Mouse (Mus musculus): ENCODE data around the gene Asic4. TPM values are rescaled to one million over a fixed set of nuclear protein-coding genes. Genes with fewer than 3 reads are reported as not detected.

Gene Asic4
- total and polyA plus RNA-seq, 2 experiments from 2014 or later = 7.7 to 21.4 TPM

DNA sequence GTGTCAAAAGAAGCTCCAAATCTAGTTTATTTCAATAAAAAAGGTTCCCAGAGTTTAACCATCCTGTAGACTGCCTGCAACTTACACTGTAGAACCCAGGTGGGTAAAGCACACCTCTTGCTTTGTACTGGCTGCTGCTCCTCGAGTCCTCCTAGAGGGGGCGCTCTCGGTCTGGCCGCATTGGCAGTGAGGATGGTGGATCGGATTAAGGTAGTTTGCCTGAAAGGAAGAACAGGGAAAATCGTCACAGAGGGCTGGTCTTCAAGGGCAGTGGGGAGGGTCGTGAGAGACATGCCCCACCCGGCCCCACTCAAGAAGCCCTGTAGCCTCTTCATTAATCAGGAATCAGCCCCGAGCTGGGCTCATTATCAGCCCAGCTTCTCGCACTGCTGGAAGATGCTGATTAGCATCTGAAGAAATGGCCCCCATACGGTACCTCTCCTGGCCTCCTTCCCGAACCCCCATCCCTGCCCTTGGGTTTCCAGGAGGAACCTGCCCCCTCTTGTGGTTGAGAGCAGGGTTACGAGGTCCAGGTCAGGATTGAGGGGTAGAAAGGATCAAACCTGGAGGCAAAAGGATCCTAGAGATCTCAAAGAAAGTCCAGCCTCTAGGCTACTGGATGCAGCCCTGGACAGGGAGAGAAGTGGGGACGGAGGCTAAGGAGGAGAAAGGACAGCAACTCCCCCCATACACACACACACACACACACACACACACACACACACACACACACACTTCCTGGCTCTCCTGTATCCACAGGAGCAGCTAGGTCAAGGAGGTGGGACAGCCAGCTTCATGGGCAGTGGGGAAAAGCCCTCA, 6.7 kb downstream of the Asic4 start:
- Histone ChIP-seq H3K9ac (no peak overlapping the region), H3K27ac (ENCODE audit: low read depth, low read length) (no peak overlapping the region), H3K4me2 (ENCODE audit: low read depth) (no peak overlapping the region), H3K4me3 (ENCODE audit: low read depth, low read length) (no peak overlapping the region), H3K9me3 (ENCODE audit: low read length) (no peaks in the 10 kb centered on the region), H3K4me1 (ENCODE audit: insufficient read depth) (peaks cover 3% of the 10 kb centered on the region), H3K27me3 (ENCODE audit: insufficient read depth, low read length) (peaks cover 16% of the 10 kb centered on the region), H3K36me3 (ENCODE audit: insufficient read depth) (no peaks in the 10 kb centered on the region)
- 5% methylated on average over 14 of the region's 14 CpGs for WGBS
- TF ChIP-seq CTCF (IDR thresholded peaks at IDR 0.05; ENCODE audit: low read depth) = peak; percentile 56
- DNase-seq (no peak), ATAC-seq (no peak)

DNA sequence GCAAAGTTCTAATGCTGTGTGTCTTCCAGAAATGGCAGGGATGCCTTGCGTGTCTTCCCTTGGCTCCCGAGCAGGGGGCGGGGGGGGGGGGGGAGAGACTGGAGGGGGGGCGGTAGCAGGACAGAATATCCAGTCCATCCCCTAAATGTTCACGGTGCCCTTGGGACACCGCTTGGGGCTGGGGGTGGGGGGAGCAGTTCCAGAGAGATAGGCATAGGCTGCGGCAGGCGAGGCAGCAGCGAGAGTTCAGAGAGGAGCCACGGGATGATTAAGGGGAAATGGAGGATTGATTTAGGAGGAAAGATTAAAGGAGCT, 7.4 kb downstream of the Asic4 start:
- 8% methylated on average over 8 of the region's 10 CpGs for WGBS
- Histone ChIP-seq H3K4me1 (ENCODE audit: insufficient read depth) (peaks cover 3% of the 10 kb centered on the region), H3K4me3 (ENCODE audit: low read depth, low read length) (no peak overlapping the region), H3K9ac (no peak overlapping the region), H3K27ac (ENCODE audit: low read depth, low read length) (no peak overlapping the region), H3K4me2 (ENCODE audit: low read depth) (no peak overlapping the region), H3K9me3 (ENCODE audit: low read length) (no peaks in the 10 kb centered on the region), H3K36me3 (ENCODE audit: insufficient read depth) (no peaks in the 10 kb centered on the region), H3K27me3 (ENCODE audit: insufficient read depth, low read length) (peaks cover 16% of the 10 kb centered on the region)
- no peak for DNase-seq
- no peak for TF ChIP-seq CTCF (IDR thresholded peaks at IDR 0.05; ENCODE audit: low read depth)
- no peak for ATAC-seq

DNA sequence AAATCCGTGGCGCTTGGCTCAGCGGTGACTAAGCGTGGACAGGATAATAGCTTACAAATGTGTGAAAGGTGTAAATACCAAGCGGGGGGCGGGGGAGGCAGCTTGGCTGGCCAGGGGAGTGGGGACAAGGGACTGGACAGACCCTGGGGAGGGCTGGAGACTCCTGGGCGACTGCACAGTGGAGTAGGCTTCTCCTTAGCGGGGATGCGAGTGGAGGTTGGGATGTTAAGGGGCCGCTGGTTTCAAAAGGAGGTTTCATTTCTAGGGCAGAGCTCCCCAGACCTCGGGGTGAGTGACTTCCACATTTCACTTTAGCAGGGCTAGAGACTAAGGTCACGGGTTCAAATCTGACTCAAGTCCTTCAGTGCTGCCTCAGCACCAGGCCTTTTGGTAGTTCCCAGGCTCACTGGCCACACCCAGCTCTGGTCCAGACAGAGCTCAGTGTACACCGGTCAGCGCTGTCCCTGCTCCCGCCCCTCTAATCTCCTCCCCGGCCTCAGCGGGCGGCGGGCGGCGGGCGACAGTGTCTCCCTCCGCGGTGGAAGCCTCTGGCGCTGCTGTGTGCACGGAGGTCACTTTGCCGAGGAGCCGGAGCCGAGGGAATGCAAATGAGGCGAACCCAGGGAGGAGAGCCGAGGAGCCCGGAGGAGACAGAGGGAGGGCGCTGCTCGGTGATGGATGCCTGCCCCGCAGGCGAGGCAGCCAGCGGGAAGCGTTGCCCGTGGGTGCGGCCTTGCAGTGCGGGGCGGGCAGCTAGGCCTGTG, 8.0 kb downstream of the Asic4 start:
- no peaks in the 10 kb centered on the region for H3K9me3 ChIP-seq (ENCODE audit: low read length)
- 8% methylated on average over 42 of the region's 42 CpGs for WGBS
- peak overlapping the region; percentile 27 for H3K4me3 ChIP-seq (ENCODE audit: low read depth, low read length)
- no peak for TF ChIP-seq CTCF (IDR thresholded peaks at IDR 0.05; ENCODE audit: low read depth)
- ATAC-seq (peak; percentile 26), DNase-seq (no peak)
- peak overlapping the region; percentile 47 for H3K4me2 ChIP-seq (ENCODE audit: low read depth)
- peak overlapping the region; percentile 18; the same call in 1 of the 2 replicates for H3K9ac ChIP-seq
- no peaks in the 10 kb centered on the region for H3K36me3 ChIP-seq (ENCODE audit: insufficient read depth)
- H3K27me3 ChIP-seq (ENCODE audit: insufficient read depth, low read length) = peaks cover 16% of the 10 kb centered on the region
- no peak overlapping the region for H3K27ac ChIP-seq (ENCODE audit: low read depth, low read length)
- peaks cover 3% of the 10 kb centered on the region for H3K4me1 ChIP-seq (ENCODE audit: insufficient read depth)

DNA sequence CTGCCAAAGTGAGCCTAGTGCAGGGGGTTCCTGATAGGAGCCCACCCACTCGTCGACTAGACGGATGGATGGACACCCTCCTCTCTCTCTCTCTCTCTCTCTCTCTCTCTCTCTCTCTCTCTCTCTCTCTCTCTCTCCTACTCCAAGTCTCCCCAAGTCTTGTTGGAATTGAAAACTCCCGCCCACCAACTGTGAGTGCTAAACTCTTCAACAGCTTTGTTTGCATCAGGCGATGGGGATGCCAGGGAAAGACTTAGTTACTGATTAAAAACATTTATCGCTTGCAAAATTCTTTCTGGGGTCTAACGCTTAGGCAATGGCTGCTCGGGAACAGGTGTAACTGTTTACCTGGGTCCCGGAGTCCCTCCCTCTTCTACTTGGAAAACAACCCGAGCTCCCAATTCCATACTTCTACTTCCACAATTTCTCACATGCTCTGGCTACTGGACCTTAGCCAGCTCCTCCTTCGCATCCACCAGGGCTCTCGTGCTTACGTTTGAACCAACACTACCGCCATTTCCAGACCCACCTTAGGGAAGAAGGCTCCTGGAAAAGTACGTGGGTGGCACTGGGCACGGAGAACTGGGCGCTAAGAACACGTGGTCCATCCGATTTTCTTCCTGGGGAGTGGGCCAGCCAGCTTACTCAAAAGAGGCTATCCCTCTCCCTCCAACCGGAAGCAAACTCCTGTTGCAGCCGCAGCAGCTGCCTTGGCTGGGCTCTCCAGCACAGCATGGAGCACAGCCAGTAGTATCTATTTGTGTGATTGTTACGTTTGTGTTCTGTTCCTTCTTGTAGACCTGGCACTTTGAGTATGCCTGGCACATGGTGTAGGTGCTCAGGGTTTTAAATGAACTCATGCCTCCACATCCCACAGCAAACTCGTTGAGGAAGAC, 8.8 kb downstream of the Asic4 start:
- Histone ChIP-seq H3K27me3 (ENCODE audit: insufficient read depth, low read length) (peaks cover 16% of the 10 kb centered on the region), H3K9ac (no peak overlapping the region), H3K4me1 (ENCODE audit: insufficient read depth) (peaks cover 3% of the 10 kb centered on the region), H3K27ac (ENCODE audit: low read depth, low read length) (no peak overlapping the region), H3K36me3 (ENCODE audit: insufficient read depth) (no peaks in the 10 kb centered on the region), H3K4me3 (ENCODE audit: low read depth, low read length) (peak overlapping the region; percentile 27; the same call in 1 of the 2 replicates), H3K9me3 (ENCODE audit: low read length) (no peaks in the 10 kb centered on the region), H3K4me2 (ENCODE audit: low read depth) (peak overlapping the region; percentile 47)
- DNase-seq (peak; percentile 69), ATAC-seq (peak; percentile 34)
- TF ChIP-seq CTCF (IDR thresholded peaks at IDR 0.05; ENCODE audit: low read depth) = no peak
- WGBS = 11% methylated on average over 23 of the region's 23 CpGs

DNA sequence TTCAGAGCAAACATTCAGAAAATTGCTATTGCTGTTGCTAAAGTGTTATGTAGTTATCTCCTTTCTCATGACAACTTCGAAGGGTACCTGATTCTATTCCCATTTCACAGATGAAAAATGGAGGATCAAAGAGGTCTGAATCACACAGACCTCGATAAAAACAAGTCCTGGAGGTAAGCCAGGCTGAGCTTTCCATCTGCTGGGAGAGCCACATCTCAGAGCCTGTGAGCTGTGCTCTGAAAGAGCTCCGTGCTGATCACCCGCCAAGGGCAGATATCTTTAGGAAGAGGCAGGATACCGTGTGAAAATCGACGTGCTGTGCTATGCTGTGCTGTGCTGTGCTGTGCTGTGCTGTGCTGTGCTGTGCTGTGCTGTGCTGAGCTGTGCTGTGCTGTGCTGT, 10.1 kb downstream of the Asic4 start:
- 55% methylated on average over 7 of the region's 7 CpGs for WGBS

DNA sequence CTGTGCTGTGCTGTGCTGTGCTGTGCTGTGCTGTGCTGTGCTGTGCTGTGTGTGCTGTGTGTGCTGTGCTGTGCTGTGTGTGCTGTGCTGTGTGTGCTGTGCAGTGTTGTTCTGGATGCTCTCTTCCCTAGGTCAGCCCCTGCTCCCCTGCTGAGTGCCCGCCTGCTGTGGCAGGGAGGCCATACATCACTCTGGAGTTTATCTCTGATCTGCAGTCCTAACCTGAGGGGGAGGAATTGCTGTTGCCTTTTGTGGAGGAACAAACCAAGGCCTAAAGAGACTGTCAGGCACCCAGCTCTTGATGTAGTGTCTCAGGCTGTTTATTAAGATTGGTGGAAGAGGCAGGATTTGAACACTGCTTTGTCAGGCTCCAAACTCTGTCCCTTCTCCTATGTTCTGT, 12.4 kb downstream of the Asic4 start:
- no peak overlapping the region for H3K4me2 ChIP-seq (ENCODE audit: low read depth)
- H3K4me3 ChIP-seq (ENCODE audit: low read depth, low read length) = no peak overlapping the region
- 63% methylated on average over 1 of the region's 1 CpGs for WGBS
- H3K9ac ChIP-seq = no peak overlapping the region
- no peaks in the 10 kb centered on the region for H3K9me3 ChIP-seq (ENCODE audit: low read length)
- peaks cover under 1% of the 10 kb centered on the region; the same call in 1 of the 2 replicates for H3K27me3 ChIP-seq (ENCODE audit: insufficient read depth, low read length)
- DNase-seq (no peak), ATAC-seq (no peak)
- no peaks in the 10 kb centered on the region for H3K36me3 ChIP-seq (ENCODE audit: insufficient read depth)
- H3K4me1 ChIP-seq (ENCODE audit: insufficient read depth) = peaks cover 4% of the 10 kb centered on the region
- no peak overlapping the region for H3K27ac ChIP-seq (ENCODE audit: low read depth, low read length)
- TF ChIP-seq CTCF (IDR thresholded peaks at IDR 0.05; ENCODE audit: low read depth) = no peak

More for the DNA sequence above, 10.1 kb downstream of the Asic4 start:
- Histone ChIP-seq H3K4me3 (ENCODE audit: low read depth, low read length) (no peak overlapping the region), H3K9me3 (ENCODE audit: low read length) (no peaks in the 10 kb centered on the region), H3K36me3 (ENCODE audit: insufficient read depth) (no peaks in the 10 kb centered on the region), H3K27me3 (ENCODE audit: insufficient read depth, low read length) (peaks cover 16% of the 10 kb centered on the region), H3K9ac (no peak overlapping the region), H3K4me1 (ENCODE audit: insufficient read depth) (peaks cover 3% of the 10 kb centered on the region), H3K27ac (ENCODE audit: low read depth, low read length) (no peak overlapping the region), H3K4me2 (ENCODE audit: low read depth) (no peak overlapping the region)
- TF ChIP-seq CTCF (IDR thresholded peaks at IDR 0.05; ENCODE audit: low read depth) = no peak
- ATAC-seq (no peak), DNase-seq (no peak)

Measured in forebrain, postnatal 0 days (tissue).